Mouse (Mus musculus): ENCODE results near the gene Spata25.

Gene Spata25

GRCm38 (mm10) chr2:164805332-164805718 lies 23.0 kb downstream of the Spata25 start:
- DNase-seq (ENCODE audit: low read depth): no peak

GRCm38 (mm10) chr2:164804533-164805331 lies 23.6 kb downstream of the Spata25 start, which contains the start of the genes Acot8 and Zswim3:
Acot8 (minus strand) TSS chr2:164804882.
Zswim3 (plus strand) TSS chr2:164805098.
- DNase-seq (ENCODE audit: low read depth): peak; percentile 100

DNA sequence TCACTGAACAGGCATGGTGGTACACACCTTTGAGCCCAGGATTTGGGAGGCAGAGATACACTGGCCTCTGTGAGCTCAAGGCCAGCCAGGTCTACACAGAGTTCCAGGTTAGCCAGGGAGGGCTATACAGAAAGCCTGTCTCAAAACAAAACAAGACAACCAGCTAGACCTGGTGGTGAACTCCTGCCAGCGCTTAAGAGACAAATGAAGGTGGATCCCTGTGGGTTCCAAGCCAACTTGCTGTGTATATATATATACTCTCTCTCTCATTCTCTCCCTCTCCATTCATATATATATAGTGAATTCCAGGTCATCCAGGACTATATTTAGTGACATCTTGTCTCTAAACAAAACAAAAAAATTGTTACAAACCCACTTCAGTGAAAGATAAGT lies 24.4 kb downstream of the Spata25 start:
- peak; percentile 37 for DNase-seq (ENCODE audit: low read depth)

DNA sequence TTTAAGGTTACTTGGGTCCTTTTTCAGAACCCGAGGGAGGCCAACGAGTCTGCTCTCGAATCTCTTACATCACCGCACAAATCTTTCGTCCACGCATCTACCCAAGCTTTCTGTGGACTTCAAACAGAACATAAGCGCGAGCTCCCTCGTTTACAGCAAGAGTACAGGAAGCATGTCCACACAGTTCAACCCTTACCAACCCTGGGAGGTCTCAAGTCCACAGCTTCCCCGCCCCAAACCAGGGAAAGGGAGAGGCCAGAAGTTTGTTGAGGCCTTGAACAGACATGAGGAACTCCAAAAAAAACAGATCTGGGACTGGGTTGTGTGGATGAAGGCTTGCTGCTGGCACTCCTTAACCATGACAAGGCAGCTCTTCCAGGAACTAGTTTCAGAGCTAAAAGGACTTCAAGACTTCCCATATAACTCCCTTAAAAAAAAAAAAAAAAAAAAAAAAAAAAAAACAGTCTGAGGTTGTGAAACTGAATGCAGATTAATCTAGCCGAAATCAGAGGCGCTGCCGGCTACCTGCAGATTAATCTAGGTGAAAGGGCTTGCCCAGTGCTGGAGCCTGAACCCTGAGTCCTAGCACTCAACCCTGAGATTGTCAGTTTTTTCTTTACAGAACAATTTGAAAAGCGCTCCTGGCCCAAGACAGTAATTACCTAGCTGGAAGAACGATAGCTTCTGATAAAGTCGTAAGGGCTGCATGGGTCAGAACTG lies 25.0 kb downstream of the Spata25 start:
- no peak for DNase-seq (ENCODE audit: low read depth)

DNA sequence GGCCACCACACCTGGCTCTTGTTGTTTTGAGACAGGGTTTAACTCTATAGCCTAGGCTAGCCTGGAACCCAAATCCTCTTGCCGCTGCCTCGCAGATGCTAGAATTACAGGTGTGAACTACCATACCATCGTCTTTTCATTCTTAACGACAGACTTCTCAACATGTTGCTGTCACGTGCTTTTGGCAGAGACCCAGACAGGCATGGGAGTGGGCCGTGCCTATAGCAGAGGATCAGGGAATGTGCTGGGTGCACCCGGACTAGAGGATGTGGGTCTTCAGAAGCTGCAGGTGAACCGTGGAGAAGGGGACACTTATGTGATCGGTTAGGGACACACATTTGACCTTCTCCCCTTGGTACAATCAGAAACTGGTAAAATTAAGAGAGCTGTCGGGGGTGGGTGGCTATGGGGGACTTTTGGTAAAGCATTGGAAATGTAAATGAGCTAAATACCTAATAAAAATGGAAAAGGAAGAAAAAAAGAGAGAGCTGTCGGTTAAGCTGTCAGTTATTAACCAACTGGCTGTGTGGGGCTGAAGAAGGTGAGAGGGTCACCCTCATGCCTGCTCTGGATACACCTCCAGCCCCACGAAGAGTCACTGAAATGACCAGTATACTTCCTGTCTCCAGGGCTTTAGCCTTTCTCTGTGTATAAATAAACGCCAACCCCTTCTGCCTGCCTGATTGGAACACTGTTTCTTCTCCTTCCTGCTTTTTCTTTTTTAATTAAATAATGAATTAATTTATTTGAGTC lies 27.9 kb downstream of the Spata25 start:
- no peak for DNase-seq (ENCODE audit: low read depth)

- peak; percentile 50 for DNase-seq (ENCODE audit: low read depth)
Observed at GRCm38 (mm10) chr2:164798554-164798953, 29.8 kb downstream of the Spata25 start.

- DNase-seq (ENCODE audit: low read depth): no peak
Observed at GRCm38 (mm10) chr2:164795868-164796267, 32.5 kb downstream of the Spata25 start.

GRCm38 (mm10) chr2:164794293-164794692 lies 34.0 kb downstream of the Spata25 start:
- peak; percentile 88 for DNase-seq (ENCODE audit: low read depth)

- DNase-seq (ENCODE audit: low read depth): peak; percentile 53
Observed at GRCm38 (mm10) chr2:164793772-164794171, 34.6 kb downstream of the Spata25 start.

GRCm38 (mm10) chr2:164793236-164793635 lies 35.1 kb downstream of the Spata25 start:
- peak; percentile 74 for DNase-seq (ENCODE audit: low read depth)

DNA sequence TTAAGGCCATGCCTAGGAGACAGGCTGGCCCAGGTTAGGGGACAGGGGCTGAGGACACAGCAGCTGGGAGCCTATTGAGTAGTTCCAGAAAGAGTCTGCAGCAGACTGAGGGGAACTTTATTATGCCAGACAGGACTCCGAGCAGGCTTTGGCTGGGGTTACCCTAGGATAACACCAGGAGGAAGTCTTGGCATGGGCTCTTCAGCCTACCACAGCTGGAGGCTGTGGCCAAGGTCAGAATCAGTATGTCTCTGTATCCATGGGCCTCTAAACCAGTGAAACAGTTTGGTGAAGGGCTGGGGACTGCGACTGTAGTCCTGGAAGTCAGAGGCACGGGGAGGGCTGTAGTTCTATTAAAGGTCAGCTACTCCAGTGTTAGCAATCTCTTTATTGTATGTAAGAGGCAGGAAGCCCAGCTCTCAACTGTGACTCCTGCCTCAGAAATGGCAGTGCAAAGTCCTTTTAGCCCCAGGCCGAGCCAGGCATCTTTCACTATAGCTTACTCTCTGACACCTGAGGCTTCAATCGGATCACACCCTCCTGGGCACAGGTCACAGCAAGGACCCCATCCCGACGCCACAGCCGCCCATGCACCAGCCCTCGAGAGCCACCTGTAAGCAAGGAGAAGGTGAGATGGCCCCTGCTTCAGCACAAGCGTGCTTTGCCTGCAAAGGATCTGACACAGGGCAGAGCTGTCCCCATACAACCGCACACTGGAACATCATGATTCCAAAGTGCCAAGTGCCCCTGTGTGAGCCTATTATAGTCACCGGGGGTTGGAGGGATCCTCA lies 35.7 kb downstream of the Spata25 start:
- DNase-seq (ENCODE audit: low read depth): no peak

- no peak for DNase-seq (ENCODE audit: low read depth)
Observed at GRCm38 (mm10) chr2:164791841-164792261, 36.5 kb downstream of the Spata25 start.

DNA sequence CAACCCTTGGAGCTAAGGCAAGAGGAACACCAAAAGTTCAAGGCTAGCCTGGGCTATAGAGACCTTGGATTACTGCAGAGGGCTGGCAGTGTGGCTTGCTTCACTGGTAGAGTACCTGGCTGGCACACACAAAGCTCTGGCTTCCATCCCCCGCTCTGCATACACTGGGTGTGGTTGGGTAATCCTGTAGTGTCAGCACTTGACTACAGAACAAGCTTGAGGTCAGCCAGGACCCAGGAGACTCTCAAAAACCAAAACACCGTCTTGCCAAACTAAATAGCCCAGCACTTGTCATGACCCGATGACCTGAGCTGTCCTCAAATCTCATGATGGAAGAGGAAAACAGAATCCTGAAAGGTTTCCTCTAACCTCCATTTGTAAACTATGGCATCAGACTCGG lies 37.9 kb downstream of the Spata25 start:
- DNase-seq (ENCODE audit: low read depth): no peak

- no peak for DNase-seq (ENCODE audit: low read depth)
Observed at GRCm38 (mm10) chr2:164788411-164788810, 39.9 kb downstream of the Spata25 start.

DNA sequence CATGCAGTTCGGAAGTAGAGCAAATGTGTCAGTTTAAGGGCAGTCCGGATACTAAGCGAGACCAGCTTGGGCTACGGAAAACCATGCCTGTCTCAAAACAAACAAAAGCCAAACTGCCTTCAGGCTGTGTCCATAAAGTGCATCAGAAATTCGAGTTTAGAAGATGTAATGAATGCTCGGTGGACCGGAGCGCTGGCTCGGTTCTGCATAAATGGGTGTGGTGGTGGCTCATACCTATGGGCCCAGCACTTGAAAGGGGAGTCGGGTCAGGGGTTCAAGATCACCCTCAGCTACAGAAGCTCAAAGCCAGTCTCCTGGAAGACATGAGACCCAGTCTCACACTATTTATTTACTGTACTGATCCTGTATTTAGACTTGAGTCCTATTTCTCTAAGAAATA lies 40.6 kb downstream of the Spata25 start:
- DNase-seq (ENCODE audit: low read depth): no peak

DNA sequence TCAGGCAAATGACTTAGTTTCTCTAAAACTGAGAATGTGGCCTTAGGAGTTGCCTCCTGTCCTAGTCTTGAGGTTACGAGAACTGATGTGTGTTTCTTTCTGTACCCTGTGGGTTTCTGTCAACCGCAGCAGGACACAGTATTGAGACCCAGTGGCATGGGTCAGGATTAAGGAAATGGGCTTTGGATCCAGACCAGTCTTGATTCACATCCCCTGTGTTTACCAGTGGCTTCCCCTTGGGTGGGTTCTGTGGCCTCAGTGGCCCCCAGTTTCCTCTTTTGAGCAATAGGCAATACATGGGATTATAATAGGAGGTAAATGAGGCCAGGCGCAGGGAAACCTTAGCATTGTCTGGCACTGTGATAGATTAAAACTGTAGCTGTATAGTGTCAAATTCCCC lies 41.3 kb downstream of the Spata25 start:
- no peak for DNase-seq (ENCODE audit: low read depth)

DNA sequence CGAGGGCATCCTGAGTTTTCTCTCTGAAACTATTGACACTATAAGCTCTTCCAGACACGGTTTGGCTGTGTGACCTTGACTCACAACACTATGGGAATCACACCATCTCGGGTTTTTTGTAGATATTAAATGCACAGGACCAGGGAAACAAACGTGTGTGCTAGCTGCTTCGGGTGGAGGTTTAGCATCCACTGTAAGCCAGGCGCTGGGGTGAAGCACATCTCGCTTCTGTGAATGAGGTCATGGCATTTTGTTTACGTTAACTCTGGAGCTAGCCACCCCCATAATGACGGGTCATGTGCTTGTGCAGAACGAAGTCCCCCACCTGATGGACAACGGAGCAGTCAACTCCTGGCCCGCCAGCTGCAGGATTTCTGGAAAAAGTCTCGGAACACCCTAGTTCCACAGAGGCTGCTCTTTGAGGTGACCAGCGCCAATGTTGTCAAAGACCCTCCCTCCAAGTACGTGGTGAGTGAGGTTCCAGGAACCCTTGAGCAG lies 41.9 kb downstream of the Spata25 start:
- no peak for DNase-seq (ENCODE audit: low read depth)

DNA sequence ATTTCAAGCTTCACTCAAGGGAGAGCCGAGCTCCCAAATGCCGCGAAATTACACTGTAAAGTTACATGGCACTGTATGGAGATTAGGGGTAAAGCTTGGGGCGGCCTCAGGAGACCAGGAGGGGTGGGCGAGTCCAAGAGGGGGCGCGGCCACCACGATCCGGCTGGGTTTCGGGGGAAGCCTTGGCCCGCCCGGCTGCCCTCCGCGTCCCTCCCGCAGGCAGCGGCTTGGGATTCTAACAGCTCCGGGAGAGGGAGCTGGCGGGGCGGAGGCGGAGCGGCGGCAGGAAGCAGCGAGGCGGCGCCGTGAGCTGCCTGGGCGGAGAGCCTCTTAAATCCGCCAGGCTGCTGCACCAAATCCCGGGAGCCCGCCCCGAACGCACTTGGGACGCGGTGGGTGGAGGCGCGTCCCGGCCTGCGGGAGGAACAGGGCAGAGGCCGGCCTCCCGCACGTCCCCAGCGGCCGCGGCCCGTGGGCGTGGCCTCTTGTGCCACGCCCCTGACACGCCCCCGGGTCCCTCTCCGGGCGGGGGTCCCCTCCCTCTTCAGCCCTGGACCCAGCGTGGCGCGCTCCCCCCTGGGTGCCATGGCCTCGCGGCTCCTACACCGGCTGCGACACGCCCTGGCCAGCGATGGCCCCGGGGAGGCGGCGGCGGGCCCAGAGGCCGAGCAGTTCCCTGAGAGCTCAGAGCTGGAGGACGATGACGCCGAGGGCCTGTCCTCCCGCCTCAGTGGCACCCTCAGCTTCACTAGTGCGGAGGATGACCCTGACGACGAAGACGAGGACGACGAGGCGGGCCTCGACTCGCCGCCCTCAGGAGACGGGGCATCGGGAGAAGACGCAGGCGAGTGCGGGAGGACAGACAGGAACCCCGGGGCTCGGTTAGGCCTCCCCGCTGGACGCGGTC lies 42.6 kb downstream of the Spata25 start, which contains the start of gene Snx21:
Gene Snx21, plus strand, starts transcription at position 343 of the 907 bp plus-strand sequence.
- DNase-seq (ENCODE audit: low read depth): peak; percentile 76

DNA sequence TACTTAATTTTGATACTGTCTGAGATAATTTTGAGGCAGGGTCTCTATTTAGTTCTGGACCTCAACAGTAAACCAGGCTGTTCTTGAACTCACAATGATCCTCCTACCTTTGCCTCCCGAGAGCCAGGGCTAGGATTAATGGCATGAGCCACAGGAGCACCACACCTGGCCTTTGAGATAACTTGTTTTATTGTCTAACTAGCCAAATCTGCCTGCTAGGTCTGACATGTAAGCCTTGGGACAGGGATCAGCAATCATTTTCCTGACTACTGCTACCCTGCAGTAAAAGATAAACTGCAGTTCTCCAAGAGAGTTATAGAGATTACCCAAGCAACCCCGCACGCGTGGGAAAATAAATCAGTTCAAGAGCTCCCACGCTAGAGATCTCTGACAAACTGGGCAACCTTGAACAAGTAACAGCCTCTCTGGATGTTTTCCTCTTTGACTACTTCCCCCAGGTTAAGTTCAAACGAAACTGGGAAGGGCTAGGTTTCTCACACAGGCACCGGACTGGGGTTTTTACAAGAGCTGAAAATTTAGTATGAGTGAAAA lies 43.4 kb downstream of the Spata25 start:
- no peak for DNase-seq (ENCODE audit: low read depth)
